Mouse (Mus musculus): ENCODE data around the gene Gcm1. TPM values are rescaled to one million over a fixed set of nuclear protein-coding genes. Genes with fewer than 3 reads are reported as not detected.

Gcm1 gene
- not detected for polyA plus RNA-seq (2017; shearing (Covaris generic))

GRCm38 (mm10) chr9:78051677-78052076 is at the start of gene Gcm1:
TSS of gene Gcm1 (plus strand) at chr9:78051924.

GRCm38 (mm10) chr9:78108796-78109239 is 57.1 kb downstream of the Gcm1 start, which contains the start of the genes Fbxo9 and Ick:
TSS of gene Fbxo9 (minus strand) at chr9:78109065.
TSS of gene Ick (plus strand) at chr9:78109192.

Other genes with a start within 250 kb of the Gcm1 start
- 199 TPM for gene Elovl5, start 134.6 kb upstream of the Gcm1 start, polyA plus RNA-seq (2017; shearing (Covaris generic))
- gene Fbxo9, start 57.1 kb downstream of the Gcm1 start, polyA plus RNA-seq (2017; shearing (Covaris generic)): 57.9 TPM
- gene Ick, start 57.3 kb downstream of the Gcm1 start, polyA plus RNA-seq (2017; shearing (Covaris generic)): 6.4 TPM
- 1.8 TPM for gene Gsta4, start 130.8 kb downstream of the Gcm1 start, polyA plus RNA-seq (2017; shearing (Covaris generic))
- gene Gsta1, start 178.7 kb downstream of the Gcm1 start, polyA plus RNA-seq (2017; shearing (Covaris generic)): not detected
- not detected for gene Gm3776, start 205.2 kb downstream of the Gcm1 start, polyA plus RNA-seq (2017; shearing (Covaris generic))
- not detected for gene Gm10639, start 238.0 kb downstream of the Gcm1 start, polyA plus RNA-seq (2017; shearing (Covaris generic))